Mouse (Mus musculus) thymus, adult 18-20 months (tissue): ENCODE measurements around the gene Rgcc.

Source experiments
- DNase-seq, 2 experiments: peaks; one replicate each; pipeline ENCODE4 v3.0.0; 2022; ENCODE audit warnings: mixed read lengths in 2 of 2

Gene Rgcc

DNA sequence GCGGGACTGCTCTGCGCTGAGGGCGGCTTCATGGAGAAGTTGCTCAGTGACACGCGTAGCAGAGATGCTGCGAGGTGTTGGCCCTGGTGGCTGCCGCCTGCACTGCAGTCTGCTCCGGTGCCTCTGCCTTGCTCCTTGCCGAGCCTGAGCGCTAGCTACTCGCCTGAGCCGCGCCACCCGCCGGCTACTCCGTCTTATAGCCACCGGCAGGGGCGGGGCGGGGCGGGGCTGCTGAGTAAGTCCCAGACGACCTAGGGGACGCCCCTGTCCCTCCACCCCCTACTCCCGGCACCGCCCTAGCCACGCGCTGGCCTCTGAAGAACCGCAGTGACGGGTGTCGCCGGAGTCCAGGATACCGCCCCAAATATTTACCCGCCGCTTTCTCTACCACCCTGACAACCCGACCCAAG is at the start of gene Rgcc:
Gene Rgcc, minus strand, starts transcription at position 180 of the 410 bp plus-strand sequence.
- peak; percentile 97 to 98 for DNase-seq

DNA sequence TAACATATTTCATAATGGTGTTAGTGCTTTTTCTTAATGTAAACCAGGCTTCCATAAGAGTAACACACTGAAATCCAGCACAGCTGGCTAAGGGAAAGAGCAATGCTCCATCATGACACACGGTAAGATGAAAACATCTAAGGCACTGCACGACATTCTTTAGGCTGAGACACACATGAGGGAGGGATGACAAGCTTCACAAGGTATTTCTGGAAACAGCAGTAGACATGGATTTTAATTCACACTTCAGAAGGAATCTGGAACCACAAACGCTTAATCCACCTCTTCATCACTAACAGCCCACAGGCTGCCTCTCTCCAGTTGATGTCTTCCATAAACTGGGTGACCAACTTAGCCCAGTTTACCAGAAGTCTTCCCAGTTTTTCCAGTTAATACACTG is 44.9 kb upstream of the Rgcc start:
- DNase-seq, result no peak

DNA sequence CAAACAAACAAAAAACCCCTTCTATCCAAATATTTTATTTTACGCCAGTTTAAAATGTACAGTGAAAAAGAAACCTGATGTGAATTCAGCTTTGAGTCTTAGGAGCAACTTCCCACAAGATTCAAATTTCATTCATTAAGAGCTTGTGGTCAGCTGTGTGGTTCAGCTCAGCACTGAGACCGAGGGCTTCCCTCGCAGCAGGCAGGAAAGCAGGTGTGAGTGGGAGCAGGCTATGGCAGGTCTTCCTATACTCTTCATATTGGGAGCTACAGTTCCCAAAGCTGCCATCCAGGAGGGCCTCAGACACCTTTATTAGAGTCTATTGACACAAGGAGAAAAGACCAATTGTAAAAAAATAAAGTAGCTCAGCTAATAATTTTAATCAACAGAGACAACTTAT is 34.2 kb upstream of the Rgcc start:
- no peak for DNase-seq

DNA sequence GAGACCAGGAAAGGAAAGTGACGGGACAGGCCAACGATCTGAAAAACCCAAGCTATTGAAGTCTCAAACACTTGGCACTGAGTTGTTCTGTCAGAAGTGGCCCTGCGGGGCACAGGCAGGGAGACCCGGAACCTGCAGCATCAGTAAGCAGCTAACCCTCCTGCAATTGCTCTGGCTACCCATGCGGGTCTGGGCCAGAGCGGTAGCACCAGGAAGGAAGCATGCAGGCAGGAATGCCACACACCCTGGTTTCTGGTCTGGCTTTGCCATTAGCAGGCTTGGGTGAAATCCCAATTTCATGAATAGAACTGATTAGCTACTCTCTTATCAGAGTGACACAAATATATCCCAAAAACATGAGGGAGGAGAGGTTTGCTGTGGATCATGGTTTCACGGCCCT is 30.5 kb upstream of the Rgcc start:
- no peak for DNase-seq

DNA sequence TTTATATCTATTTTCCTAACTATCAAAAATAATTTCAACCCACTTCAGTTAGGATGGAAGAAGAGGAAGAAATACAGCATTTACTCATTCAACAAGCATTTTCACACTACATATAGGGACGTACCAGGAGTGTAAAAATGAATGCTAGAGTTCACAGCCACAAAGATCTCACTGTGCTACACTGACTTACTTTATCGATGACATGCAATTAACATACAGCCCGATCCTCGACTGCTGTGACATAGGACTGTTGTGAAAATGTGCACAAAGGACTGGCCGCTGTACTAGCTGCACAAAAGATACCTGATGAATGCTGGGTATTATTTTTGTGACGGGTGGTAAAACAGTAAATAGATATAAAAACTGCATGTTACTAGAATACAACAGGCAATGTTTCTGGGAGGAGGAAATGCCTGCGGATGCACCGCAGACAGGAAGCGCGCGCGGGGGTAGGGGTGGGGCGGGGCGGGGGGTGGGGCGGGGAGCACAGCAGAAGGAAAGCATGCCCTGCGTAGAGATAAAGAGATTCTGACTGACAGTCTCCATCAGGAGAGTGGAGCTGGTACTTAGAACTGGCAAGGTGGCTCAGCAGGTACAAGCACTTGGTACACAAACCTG is 29.6 kb upstream of the Rgcc start:
- no peak for DNase-seq

DNA sequence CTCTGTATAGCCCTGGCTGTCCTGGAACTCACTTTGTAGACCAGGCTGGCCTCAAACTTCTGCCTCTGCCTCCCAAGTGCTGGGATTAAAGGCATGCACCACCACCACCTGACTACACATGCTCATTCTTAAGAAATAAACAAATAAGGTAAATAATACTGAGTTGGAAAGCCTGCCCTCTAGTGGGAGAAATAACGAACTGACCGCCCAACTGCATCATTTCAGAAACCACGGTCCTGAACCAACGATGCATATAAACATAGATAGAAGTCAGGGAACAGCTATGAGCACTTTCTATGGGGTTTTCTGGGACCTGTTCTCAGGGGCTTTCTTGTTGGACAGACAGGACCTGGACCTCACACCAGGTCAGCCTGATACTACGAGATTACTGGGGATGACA is 25.6 kb upstream of the Rgcc start:
- DNase-seq, result no peak

DNA sequence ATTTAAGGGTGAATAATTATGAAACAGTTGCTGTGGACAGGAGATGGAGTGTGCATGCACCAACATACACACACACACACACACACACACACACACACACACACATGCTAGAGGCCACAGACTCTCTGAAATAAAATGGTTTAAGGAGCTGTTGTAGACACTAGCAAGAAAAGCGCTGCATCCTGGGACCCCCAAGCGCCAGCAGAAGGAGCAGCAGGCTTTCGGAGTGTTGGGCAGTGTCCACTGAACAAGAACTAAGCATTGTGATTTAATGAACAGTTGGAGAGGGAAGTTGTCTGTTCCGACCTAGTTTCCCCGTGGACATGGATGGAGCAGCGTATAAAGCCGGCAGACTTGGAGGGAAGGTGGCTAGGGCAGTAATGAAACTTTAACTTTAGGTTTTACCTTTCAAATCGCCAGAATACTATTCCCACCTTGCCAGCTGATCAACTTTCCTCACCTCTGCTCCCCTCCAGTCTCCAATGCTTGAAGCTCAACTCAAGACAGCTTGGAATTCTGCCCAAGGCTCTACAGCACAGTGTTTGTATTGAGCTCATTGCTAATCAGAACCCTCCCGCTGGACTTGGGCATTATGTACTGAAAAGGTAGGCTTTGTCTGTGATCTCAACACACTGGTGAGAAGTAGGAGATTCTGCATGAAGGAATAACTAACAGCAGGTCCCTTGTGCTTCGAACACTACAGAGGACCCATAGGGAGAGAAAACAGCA is 22.8 kb upstream of the Rgcc start:
- no peak for DNase-seq

DNA sequence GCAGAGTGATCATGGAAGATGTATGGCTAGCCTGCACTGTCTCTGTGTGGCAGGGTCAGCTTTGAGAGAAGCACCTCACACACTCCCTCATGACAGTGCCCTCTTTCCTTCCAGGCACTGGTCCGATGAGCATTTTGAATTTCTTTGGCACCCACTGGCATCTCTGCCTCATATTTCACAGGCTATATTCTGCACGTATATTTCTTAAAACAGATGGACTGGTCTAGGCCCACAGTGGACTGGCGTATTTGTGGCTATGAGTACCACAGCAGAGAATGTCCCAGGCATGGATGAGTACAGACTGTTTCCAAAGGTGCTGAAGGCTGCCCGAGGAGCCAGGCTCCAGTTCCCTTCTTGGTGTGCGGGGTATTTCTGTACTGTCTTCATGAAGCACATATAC is 20.4 kb upstream of the Rgcc start:
- no peak for DNase-seq

DNA sequence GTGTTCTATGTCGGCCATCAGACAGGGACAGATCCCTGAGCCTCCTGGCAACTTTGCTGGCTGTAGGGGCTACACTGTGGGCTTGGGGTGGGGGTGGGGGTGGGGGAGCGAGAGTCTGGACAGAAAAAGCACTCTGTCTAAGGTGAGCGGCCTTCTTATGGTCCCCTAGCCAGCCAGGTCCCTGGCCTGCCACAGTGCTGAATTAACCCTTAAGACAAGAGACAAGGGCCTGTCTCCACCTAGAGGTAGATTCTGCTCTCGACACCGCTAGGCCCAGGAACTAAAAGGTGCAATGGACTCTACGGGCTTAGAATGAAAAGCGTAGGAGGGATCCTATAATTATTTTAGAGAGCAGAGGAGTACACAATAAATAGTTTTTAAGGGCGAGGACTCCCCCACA is 19.7 kb upstream of the Rgcc start:
- DNase-seq, result peak in 1 of 2 experiments; percentile 57

DNA sequence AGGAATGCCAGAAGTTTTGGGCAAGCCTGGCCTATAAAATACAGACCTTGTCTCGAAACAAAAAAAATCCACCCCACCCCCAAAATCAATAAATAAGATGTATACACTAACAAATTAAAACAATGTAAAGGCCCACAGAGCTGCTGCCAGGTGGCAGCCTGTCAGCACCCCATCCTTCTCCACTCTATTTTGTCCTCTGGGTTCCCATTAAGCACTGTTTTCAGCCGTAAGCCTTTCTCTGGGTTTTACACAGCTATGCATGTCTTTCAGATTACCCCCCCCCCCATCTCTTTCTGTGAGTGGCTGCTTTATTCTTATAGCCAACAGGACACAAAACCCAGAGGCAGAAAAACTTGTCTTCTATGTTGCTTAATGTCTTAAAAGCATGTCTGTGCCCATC is 16.2 kb upstream of the Rgcc start:
- DNase-seq, result no peak

DNA sequence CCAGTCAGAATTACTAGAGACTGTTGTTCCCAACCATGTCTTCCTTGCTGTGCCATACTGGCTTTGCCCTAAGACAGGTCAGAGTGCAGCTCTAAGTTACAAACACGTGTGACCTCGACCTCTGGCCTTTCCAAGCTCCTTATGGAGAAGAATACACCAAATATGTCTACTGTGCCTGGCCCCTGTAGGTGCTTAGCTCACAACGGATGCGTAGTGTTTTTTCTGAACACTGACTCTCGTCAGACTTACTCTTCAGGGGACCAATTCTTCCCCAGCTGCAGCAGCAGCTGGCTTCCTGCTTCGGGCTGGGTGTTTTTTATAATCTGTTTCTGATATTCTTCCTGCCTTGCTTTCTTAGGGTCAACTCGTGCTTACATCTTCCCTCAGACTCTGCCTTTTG is 14.4 kb upstream of the Rgcc start:
- peak in 1 of 2 experiments; percentile 72 for DNase-seq

DNA sequence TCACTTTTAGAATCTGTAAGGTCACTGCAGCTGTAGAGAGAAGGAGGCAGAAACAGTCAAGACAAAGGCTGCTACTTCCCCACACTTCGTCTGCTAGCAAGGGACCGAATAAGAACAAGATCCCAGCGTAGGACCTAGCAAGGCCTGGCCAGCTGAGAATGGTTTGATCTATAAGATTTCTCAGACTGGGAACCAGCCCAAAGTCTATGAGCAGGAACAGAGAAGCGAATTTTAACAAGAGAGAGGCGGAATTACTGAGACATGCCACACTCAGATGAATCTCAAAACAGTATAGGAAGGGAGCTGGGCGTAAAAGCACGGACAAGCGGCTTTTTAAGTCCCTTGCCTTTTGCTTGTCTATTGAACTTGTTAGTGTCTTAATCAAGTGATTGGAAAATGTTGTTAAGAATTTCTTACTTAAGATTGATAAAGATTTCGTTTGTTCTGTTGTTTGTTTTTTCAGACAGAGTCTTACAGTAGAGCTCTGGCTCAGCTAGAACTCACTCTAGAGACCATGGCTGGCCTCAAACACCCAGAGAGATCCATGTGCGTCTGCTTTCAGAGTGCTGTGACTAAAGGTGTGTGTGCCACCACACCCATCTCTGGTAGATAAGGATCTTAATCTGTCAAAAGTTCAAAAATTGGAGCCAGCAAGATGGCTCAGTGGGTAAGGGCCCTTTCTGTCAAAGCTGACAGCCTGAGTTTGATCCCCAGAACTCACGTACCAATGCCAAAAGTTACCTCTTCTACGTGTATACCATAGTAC is 13.0 kb upstream of the Rgcc start:
- no peak for DNase-seq

DNA sequence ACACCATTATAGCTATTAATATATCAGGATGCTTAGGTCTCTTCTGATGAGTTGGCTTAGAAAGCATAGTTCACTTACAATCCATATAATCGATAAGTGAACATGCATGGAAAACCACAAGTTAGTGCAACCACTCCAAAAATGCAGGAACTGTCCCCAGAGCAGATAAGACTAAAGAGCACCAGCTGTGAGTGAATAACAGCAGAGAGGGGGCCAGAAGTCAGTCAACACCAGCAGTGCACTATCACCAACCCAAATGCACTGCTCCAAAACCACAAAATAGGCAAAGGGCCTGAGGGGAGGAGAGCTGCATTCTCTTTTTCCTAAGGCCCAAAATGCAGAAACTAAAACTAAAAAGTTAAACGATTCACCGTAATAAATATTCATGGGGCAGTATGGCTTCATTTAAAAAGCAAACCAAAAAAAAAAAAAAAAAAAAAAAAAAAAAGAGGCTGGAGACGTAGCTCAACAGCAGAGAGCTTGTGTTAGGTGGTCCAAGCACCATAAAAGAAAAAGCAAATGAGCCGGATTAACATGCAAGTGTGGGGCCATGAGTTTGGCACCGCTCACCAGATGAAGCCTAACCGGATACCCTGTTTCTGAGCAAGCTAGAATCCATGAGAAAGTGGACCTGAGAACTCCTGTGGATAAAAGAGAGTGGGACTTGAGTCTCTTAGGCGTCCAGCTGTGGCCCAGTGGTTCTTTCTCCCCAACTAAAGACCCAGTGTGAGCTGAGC is 12.2 kb upstream of the Rgcc start:
- no peak for DNase-seq

DNA sequence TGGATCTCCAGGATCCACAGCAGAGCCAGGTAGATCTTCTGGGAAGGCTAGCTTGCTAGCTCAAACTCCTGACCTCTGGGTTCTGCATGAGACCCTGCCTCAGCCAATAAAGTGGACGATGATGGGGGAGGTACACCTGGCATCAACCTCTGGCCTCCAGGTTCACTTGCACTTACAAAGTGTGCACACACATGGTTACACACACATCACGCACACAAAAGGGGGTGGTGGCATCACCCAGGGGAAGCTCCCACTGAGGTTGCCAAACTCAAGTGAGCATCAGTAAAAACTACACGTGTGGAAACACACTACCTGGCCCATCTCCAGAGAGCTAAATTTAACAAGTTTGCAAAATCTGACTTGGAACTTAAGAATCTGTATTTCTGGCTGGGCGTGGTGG is 11.3 kb upstream of the Rgcc start:
- no peak for DNase-seq

DNA sequence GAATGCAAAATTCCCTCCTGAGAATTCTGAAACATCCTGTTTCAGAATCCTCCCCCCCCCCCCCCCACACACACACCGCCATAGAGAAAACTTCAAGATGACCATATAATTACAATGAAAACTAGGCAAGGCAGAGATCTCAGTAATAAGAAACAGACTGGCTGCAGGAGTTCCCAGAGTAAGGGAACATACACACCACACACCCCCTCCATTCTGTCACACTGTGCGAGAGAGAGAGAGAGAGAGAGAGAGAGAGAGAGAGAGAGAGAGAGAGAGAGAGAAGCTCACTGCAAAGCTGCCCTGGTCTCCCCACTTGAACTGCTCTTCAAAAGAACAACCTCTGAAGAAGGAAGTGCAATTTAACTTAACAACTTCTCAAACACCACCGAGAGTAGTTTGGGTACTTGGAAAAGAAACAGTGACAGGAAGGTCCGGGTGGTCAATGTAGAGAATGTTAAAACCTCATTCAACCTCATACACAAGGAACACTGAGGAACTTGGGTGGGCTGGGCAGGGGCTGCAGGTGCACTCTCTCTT is 10.5 kb upstream of the Rgcc start:
- no peak for DNase-seq

DNA sequence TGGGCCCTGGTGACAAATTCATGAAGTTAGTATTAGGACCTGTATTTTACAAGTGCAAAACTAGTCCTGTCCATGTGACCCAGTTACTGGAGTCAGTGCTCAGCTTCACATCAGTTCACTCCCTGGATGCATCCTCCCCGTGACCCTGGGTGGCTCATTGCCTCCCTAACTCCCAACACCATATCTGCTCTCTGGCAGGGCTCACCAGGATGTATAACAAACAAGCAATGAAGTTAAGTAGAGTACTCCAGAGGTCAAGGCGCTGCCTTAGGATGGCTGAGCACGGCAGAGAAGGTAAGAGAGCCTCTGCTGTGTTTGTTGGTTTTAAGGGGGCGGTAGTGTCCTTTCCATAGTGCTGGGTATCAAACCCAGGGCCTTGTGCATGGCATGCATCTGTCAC is 7.7 kb upstream of the Rgcc start:
- no peak for DNase-seq

DNA sequence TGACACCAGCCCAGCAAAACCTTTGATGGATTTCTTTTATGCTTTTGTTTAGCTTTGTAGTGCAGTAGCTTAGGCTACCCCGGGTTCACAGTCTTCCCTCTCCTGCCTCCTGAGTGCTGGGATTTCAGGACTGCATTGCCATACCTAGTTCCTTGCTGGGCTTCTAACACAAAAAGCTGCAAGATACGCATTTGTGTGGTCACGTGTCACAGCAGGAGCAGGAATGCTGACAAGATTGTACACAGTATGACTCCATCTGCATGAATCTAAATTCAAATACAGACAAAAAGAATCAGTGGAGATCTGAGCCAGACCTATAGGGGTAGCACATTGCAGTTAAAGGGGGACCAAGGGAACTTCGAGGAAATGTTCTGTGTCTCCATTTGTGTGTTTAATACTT is 6.9 kb upstream of the Rgcc start:
- DNase-seq, result no peak

DNA sequence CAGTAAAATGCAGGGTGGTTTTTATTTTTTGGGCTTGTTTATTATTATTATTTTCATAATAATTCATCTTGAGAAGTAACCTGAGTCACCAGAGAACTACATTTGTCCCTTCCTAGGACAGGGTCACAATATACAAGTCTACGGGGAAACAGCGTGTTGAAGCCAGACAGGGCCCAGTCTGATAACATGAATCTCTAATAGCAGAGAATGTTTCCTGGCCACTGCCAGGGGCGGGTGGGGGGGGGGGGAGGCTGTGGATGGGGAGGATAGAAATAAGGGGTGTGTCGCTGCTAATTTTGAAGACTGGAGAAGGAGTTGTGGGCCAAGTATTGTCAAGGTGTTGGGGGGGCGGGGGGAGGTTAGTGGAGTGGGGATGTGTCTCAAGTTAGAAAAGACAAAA is 6.5 kb upstream of the Rgcc start:
- no peak for DNase-seq

DNA sequence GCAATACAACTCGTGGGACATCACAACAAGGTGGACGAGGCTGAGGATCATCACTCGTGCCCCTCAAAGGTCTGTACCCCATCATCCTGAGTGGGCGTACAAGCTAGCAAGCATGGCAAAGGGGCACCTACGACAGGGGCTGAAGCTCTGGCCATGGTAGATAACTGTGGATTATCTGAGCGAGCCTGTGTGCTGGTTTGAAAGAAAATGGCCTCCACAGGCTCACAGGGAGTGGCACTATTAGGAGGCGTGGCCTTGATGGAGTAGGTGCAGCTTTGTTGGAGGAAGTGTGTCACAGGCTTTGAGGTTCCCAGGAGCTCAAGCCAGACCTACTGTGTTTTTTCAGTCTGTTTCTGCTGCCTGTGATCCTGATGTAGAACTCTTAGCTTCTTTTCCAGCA is 5.7 kb upstream of the Rgcc start:
- DNase-seq, result no peak

DNA sequence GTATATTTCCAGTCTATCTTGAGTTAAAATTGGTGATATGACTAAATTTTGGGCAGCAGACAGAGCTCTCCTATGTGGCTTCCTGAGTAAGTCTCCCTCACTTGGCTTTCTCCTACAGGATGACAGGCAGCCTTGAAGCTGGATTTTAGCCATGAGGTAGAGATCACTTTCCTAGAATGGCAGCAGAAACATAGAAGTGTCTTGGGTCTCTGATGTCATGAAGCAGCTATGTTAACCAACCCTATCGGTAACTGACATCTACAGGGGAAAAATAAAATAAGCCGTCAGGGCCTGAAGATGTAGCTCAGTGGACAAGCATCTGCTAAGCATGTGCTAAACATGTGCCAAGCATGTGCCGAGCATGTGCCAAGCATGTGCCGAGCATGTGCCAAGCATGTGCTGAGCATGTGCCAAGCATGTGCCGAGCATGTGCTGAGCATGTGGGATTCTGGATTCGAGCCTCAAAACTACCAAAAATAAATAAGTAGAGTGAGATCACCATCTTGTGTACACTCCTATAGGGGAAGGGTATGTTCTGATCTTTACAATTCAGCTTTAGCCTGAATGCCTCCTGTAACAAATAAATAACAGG is 3.5 kb upstream of the Rgcc start:
- DNase-seq, result no peak

DNA sequence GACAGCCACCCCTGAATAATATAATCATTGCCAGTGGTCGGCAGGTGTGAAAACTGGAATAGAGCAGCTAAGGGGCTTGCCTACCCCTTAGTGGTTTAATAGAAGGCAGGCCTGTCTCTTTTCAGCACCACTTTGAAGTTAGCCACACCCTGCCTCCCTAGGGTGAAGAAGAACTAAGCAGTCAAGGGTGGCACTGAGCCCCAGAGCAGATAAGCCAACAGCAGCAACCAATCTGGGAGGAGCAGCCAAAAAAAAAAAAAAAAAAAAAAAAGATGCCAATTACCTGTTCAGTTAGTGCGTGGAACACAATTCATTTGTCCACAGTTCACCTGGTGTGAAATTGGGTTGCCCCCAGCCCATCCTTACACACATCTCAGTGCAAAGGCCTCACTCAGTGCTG is 1.7 kb upstream of the Rgcc start:
- no peak for DNase-seq

DNA sequence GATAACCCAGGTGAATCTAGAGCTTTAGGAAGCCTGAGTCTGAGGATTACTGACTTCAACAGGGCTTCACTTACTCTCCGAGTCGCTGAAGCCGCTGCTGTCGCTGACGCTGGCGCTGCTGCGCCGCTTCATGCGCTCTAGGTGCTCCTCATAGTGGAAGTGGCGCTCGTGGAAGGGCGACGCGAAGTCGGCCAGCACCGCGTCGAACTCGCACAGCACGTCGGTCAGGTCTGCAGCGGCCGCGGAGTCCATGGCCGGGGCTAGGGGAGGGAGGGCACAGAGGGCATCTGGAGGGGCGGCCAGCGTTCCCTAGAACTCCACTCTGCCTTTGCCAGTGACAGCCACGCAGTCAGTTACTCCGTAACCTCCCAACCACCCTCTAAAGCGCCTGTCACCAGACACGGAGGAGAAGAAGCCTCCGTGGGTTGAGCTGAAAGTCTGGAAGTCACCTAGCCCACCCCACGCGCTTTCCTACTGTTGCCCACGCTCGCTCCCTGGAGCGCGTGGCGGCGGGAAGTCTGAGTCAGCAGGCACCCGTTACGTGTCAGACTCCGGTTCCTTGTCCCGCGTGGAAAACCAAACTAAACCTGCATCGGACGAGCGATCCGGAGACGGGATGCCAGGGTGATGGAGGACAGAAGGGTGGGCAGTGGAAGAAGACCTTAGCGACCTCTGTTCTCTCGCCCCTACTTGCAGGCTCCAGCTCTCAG is 649 bp downstream of the Rgcc start:
- DNase-seq, result no peak
